Mouse (Mus musculus) spleen, adult 2 months (tissue): Measurements from ENCODE around the gene D230025D16Rik. TPM values are rescaled to one million over a fixed set of nuclear protein-coding genes. Genes with fewer than 3 reads are reported as not detected.

Source experiments
- DNase-seq, 2 experiments: peaks; one replicate each; pipeline versions ENCODE4 v3.0.0 to v3.0.0-alpha.2; 2012 to 2021; ENCODE audit warnings: low spot score in 2 of 2, low read depth in 1 of 2
- H3K27ac ChIP-seq: fragments of 200-500 bp; 2 replicates; pipeline ENCODE4 v1.5.1; 2012; ENCODE audit warnings: low read length, inconsistent platforms; ENCODE audit not compliant: insufficient read depth
- H3K27me3 ChIP-seq: fragments of 200-500 bp; 2 replicates; pipeline ENCODE4 v1.6.1; 2012; ENCODE audit warnings: mild to moderate bottlenecking, moderate library complexity, low read length, inconsistent platforms; ENCODE audit not compliant: control insufficient read depth, insufficient read depth
- H3K36me3 ChIP-seq: fragments of 200-500 bp; 2 replicates; pipeline ENCODE4 v1.6.1; 2012; ENCODE audit warnings: mild to moderate bottlenecking, low read length, inconsistent platforms; ENCODE audit not compliant: control insufficient read depth, insufficient read depth
- H3K4me1 ChIP-seq: fragments of 200-500 bp; 2 replicates; pipeline ENCODE4 v1.6.1; 2011; ENCODE audit warnings: inconsistent platforms; ENCODE audit not compliant: control insufficient read depth, insufficient read depth, insufficient read length
- H3K4me3 ChIP-seq: fragments of 200-500 bp; 2 replicates; pipeline ENCODE4 v1.5.1; 2011; ENCODE audit warnings: mild to moderate bottlenecking, inconsistent platforms; ENCODE audit not compliant: insufficient read depth, insufficient read length; ENCODE audit errors: extremely low read depth
- CTCF ChIP-seq: fragments of 200-500 bp; IDR thresholded peaks from 2 replicates; pipeline ENCODE4 v1.5.1; 2011; ENCODE audit warnings: mild to moderate bottlenecking, inconsistent platforms; ENCODE audit not compliant: insufficient read depth, insufficient read length, insufficient replicate concordance; ENCODE audit errors: extremely low read depth
- POLR2A ChIP-seq: fragments of 200-500 bp; IDR thresholded peaks from 2 replicates; pipeline ENCODE4 v1.6.1; 2011; ENCODE audit warnings: low read depth, low read length, inconsistent platforms
- WGBS: fragments of 180-500 bp; shearing (Covaris S2); methylation state at CpG from one replicate; pipeline ENCODE4 v1.1.7; 2018; 5-methylcytosine and 5-hydroxymethylcytosine counted together
- polyA plus RNA-seq: library from polyadenylated mRNA; depleted of rRNA; stranded (reverse); fragments of >200 nt; gene quantifications from 2 replicates; pipeline ENCODE4 v1.2.3, GENCODE M21; 2012; rRNA removed

D230025D16Rik gene
- polyA plus RNA-seq, 1 experiment, result 13.6 TPM

DNA sequence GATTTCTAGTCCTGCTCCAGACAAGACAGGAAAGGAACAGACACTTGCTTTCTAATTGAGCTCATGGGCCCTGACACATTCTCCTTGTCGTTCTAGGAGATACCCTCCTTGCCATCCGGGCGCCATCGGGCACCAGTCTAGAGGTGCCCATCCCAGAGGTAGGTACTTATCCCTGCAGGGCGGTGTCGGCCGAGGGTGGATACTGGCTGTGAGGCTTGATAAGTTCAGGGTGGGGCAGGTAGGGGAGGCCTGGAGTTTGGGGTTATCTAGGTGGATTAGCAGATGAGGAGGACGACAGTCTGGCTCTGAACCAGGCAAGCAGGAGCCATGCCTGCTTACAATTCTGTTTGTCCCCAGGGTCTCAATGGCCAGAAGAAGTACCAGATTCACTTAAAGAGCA, 75.0 kb downstream of the D230025D16Rik start:
- H3K4me1 ChIP-seq, result peaks cover 10% of the 10 kb centered on the region; the same call in 1 of the 2 replicates
- H3K27ac ChIP-seq, result no peak overlapping the region; the same call in 1 of the 2 replicates
- no peak for TF ChIP-seq POLR2A
- TF ChIP-seq CTCF, result no peak
- no peaks in the 10 kb centered on the region for H3K27me3 ChIP-seq
- WGBS, result 85% methylated on average over 8 of the region's 8 CpGs
- peaks cover 37% of the 10 kb centered on the region for H3K36me3 ChIP-seq
- no peak for DNase-seq
- H3K4me3 ChIP-seq, result no peak overlapping the region

Other genes starting within 250 kb of the D230025D16Rik start
- gene Ces2h, start 224.3 kb upstream of the D230025D16Rik start, polyA plus RNA-seq, result not detected in 2 replicates
- not detected in 2 replicates for gene Ces3a, start 176.5 kb upstream of the D230025D16Rik start, polyA plus RNA-seq
- gene Ces3b, start 141.4 kb upstream of the D230025D16Rik start, polyA plus RNA-seq, result not detected in 2 replicates
- gene Ces4a, start 93.3 kb upstream of the D230025D16Rik start, polyA plus RNA-seq, result not detected in 2 replicates
- gene Cbfb, start 54.5 kb upstream of the D230025D16Rik start, polyA plus RNA-seq, result 11.9 and 14.9 TPM in 2 replicates
- 11.5 and 12.0 TPM in 2 replicates for gene B3gnt9, start 30.0 kb downstream of the D230025D16Rik start, polyA plus RNA-seq
- gene Tradd, start 39.5 kb downstream of the D230025D16Rik start, polyA plus RNA-seq, result 28.1 and 31.8 TPM in 2 replicates
- 16.0 and 20.5 TPM in 2 replicates for gene Fbxl8, start 39.5 kb downstream of the D230025D16Rik start, polyA plus RNA-seq
- 2.5 and 2.7 TPM in 2 replicates for gene Hsf4, start 44.7 kb downstream of the D230025D16Rik start, polyA plus RNA-seq
- gene Nol3, start 51.0 kb downstream of the D230025D16Rik start, polyA plus RNA-seq, result 0.53 and 0.70 TPM in 2 replicates
- gene 4931428F04Rik, start 64.7 kb downstream of the D230025D16Rik start, polyA plus RNA-seq, result 3.7 and 3.9 TPM in 2 replicates
- gene Exoc3l, start 71.0 kb downstream of the D230025D16Rik start, polyA plus RNA-seq, result 21.4 and 23.4 TPM in 2 replicates
- gene E2f4, start 72.5 kb downstream of the D230025D16Rik start, polyA plus RNA-seq, result 165 and 202 TPM in 2 replicates
- gene Elmo3, start 80.5 kb downstream of the D230025D16Rik start, polyA plus RNA-seq, result 7.2 and 7.7 TPM in 2 replicates
- gene Lrrc29, start 101.1 kb downstream of the D230025D16Rik start, polyA plus RNA-seq, result 9.2 and 11.0 TPM in 2 replicates
- gene Tmem208, start 101.2 kb downstream of the D230025D16Rik start, polyA plus RNA-seq, result 67.8 and 82.2 TPM in 2 replicates
- gene Fhod1, start 122.8 kb downstream of the D230025D16Rik start, polyA plus RNA-seq, result 52.0 and 58.1 TPM in 2 replicates
- 3.0 and 4.2 TPM in 2 replicates for gene Slc9a5, start 123.7 kb downstream of the D230025D16Rik start, polyA plus RNA-seq
- gene Plekhg4, start 148.1 kb downstream of the D230025D16Rik start, polyA plus RNA-seq, result 0.16 and 0.20 TPM in 2 replicates
- 0.42 and 0.62 TPM in 2 replicates for gene Kctd19, start 188.4 kb downstream of the D230025D16Rik start, polyA plus RNA-seq
- 0.07 and 0.13 TPM in 2 replicates for gene Lrrc36, start 188.4 kb downstream of the D230025D16Rik start, polyA plus RNA-seq
- gene Tppp3, start 246.4 kb downstream of the D230025D16Rik start, polyA plus RNA-seq, result 8.1 and 14.7 TPM in 2 replicates